Mouse (Mus musculus) lung, adult 2 months (tissue): Measurements from ENCODE around the gene Casz1.

Experiments used
- CTCF ChIP-seq: fragments of 200-500 bp; IDR thresholded peaks from 2 replicates; pipeline ENCODE4 v1.5.1; 2011; ENCODE audit warnings: mild to moderate bottlenecking, low read length, control low read depth; ENCODE audit not compliant: insufficient read depth
- POLR2A ChIP-seq: fragments of 200-500 bp; IDR thresholded peaks from 2 replicates; pipeline ENCODE4 v1.6.1; 2011; ENCODE audit warnings: low read depth, mild to moderate bottlenecking, control low read depth, low read length, borderline replicate concordance; ENCODE audit errors: extremely low read depth

DNA sequence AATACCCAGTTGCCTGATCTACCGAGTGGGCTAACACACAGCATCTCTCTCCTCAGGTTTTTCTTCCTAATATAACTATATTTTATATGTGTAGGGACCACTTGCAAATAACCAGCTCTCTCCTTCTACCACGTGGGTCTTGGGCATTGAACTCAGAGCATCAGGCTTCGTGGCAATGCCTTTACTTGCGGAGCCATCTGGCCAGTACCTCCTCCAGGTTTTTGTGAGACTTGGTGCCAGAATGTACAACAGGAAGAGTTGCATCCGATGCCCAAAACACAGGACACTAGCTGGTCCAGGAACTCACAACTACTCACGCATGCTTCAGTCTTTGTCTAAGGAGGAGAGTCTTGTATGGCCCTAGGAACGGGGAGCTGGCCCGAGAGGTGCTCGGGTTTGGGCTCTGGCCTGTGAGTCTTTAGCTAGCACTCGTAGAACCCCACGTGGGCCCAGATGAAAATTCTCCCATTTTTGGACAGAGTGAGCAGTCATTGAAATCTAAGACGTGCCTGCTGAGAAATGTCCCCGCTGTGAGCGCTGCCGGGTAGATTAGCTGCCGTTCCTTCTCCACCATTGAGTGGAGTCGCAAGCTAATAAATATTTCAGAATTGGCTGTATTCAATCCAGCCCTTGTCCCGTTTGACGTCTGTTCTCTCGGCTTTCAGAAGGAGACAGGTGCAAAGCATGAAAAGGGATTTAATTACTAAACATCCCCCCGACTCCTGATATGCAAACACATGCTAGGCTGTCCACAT, 38.0 kb upstream of the Casz1 start:
- no peak for TF ChIP-seq CTCF
- TF ChIP-seq POLR2A: no peak
